Mouse (Mus musculus) liver, postnatal 0 days (tissue): Measurements from ENCODE around the gene Atp6v0a4.

Experiments
- CTCF ChIP-seq: sonication (generic); IDR thresholded peaks from 2 replicates; pipeline ENCODE4 v1.5.1; 2016; ENCODE audit warnings: antibody characterized with exemption, low read depth
- EP300 ChIP-seq: IDR thresholded peaks from 2 replicates; pipeline ENCODE4 v1.6.1; 2016; ENCODE audit warnings: antibody characterized with exemption, low read depth, mild to moderate bottlenecking

GRCm38 (mm10) chr6:38124207-38124835 is at the start of gene Atp6v0a4:
- TF ChIP-seq EP300 (no peak), CTCF (no peak)
